Mouse (Mus musculus): ENCODE data around the gene Galnt7. TPM values are rescaled to one million over a fixed set of nuclear protein-coding genes. Genes with fewer than 3 reads are reported as not detected.

Gene Galnt7
- polyA plus RNA-seq, 2 experiments = 2.5 to 4.4 TPM

DNA sequence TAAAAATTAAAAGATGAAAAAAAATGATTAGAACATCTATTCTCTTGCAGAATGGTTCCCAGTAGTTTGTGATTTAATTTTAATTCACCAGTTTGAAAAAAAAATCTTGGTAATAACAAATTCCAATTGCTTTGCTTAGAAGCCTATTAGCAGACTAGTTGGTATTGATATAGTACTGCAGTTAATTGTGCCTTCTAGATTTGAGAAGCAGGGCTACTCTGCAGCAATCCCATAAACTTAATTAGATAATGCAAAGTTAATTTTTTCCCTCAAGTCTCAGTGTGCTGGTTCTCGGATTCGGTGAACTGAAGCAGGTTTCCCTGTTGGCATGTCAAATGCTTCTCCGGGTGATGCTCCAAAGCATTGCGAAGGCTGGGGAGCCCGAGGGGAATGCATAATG, 10.1 kb downstream of the Galnt7 start:
- Histone ChIP-seq H3K36me3 (replicated peaks; ENCODE audit: control insufficient read depth, insufficient read depth, low read depth) (no peaks in the 10 kb centered on the region), H3K4me2 (ENCODE audit: low read depth) (no peak overlapping the region), H3K4me3 (ENCODE audit: insufficient read depth in 1 of 2, low read depth in 2 of 2, low read length in 2 of 2) (no peak overlapping the region), H3K9ac (replicated peaks) (no peak overlapping the region), H3K27me3 (ENCODE audit: control insufficient read depth, insufficient read depth, low read length) (no peaks in the 10 kb centered on the region), H3K27ac (no peak overlapping the region), H3K4me1 (replicated peaks; ENCODE audit: control insufficient read depth in 2 of 2, insufficient read depth in 2 of 2, low read length in 1 of 2) (peaks cover 0 to 13% of the 10 kb centered on the region in 2 experiments; a peak in 2 of 4 replicates), H3K9me3 (ENCODE audit: control insufficient read depth, low read length) (no peaks in the 10 kb centered on the region)
- DNase-seq (ENCODE audit: low read depth in 3 of 3, low spot score in 3 of 3) = no peak
- WGBS (ENCODE audit: insufficient replicate concordance) = 62% methylated on average over 5 of the region's 5 CpGs
- ATAC-seq (ENCODE audit: insufficient read depth) = no peak
- no peak for TF ChIP-seq CTCF (IDR thresholded peaks at IDR 0.05; ENCODE audit: low read depth)
- TF ChIP-seq EP300 (IDR thresholded peaks at IDR 0.05; ENCODE audit: low read depth) = no peak

DNA sequence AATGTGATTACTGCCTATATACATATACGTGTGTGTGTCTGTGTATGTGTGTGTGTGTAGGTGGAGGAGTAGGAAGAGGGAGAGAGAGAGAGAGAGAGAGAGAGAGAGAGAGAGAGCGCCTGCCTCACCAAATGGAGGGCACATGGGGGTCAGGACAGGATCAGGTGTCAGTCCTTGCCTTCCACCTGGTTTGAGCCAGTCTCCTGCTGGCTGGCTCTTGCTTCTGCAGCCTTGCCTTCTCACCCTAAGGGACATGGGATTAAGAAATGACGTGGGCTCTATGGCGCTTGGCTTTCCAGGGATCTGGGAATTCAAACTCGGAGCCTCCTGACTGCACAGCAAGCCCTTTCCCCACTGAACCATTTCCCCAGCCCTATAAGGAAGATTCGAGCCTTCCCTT, 13.9 kb downstream of the Galnt7 start:
- H3K9ac ChIP-seq (replicated peaks) = no peak overlapping the region
- WGBS (ENCODE audit: insufficient replicate concordance) = 61% methylated on average over 6 of the region's 6 CpGs
- peaks cover 0 to 12% of the 10 kb centered on the region in 2 experiments; a peak in 2 of 4 replicates for H3K4me1 ChIP-seq (replicated peaks; ENCODE audit: control insufficient read depth in 2 of 2, insufficient read depth in 2 of 2, low read length in 1 of 2)
- H3K4me2 ChIP-seq (ENCODE audit: low read depth) = no peak overlapping the region
- H3K36me3 ChIP-seq (replicated peaks; ENCODE audit: control insufficient read depth, insufficient read depth, low read depth) = no peaks in the 10 kb centered on the region
- no peak overlapping the region for H3K27ac ChIP-seq
- TF ChIP-seq CTCF (IDR thresholded peaks at IDR 0.05; ENCODE audit: low read depth) = no peak
- no peak for TF ChIP-seq EP300 (IDR thresholded peaks at IDR 0.05; ENCODE audit: low read depth)
- H3K4me3 ChIP-seq (ENCODE audit: insufficient read depth in 1 of 2, low read depth in 2 of 2, low read length in 2 of 2) = no peak overlapping the region
- no peaks in the 10 kb centered on the region for H3K27me3 ChIP-seq (ENCODE audit: control insufficient read depth, insufficient read depth, low read length)
- DNase-seq (ENCODE audit: low read depth in 3 of 3, low spot score in 3 of 3) (no peak), ATAC-seq (ENCODE audit: insufficient read depth) (no peak)
- no peaks in the 10 kb centered on the region for H3K9me3 ChIP-seq (ENCODE audit: control insufficient read depth, low read length)

DNA sequence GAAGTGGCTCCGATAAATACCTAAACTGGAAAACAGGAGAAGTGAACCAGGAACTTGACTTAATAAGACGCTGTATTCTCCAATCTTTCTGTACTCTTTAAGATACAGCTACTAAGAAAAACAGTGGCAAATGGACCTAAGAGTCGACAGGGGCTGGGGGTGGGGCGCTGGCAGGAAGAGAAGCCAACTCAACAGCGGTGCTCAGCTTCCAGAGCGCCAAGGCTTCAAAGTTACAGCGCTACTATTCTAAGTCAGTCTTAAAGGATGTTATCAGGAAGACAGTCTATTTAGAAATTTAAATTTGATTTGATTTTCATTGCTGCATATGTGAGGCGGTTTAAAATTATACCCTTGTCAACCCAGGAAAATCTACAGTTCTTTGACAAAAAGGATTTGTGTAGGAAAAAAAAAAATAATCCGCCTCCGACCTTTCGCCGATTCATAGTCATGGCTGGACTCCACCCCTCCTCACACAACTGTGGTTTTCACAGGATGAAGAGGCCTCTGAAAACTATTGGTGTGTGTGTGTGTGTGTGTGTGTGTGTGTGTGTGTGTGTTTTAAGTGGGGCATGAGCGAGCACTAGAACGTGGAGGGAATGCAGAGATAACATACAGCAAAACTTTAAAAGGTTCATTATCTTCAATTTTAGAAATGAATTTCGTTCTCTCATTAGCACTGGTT, 15.1 kb downstream of the Galnt7 start:
- WGBS (ENCODE audit: insufficient replicate concordance) = 34% methylated on average over 15 of the region's 15 CpGs
- Histone ChIP-seq H3K4me1 (replicated peaks; ENCODE audit: control insufficient read depth in 2 of 2, insufficient read depth in 2 of 2, low read length in 1 of 2) (peaks cover 0 to 12% of the 10 kb centered on the region in 2 experiments; a peak in 2 of 4 replicates), H3K9ac (replicated peaks) (no peak overlapping the region), H3K4me2 (ENCODE audit: low read depth) (peak overlapping the region; percentile 36), H3K27me3 (ENCODE audit: control insufficient read depth, insufficient read depth, low read length) (no peaks in the 10 kb centered on the region), H3K36me3 (replicated peaks; ENCODE audit: control insufficient read depth, insufficient read depth, low read depth) (no peaks in the 10 kb centered on the region), H3K27ac (no peak overlapping the region), H3K4me3 (ENCODE audit: insufficient read depth in 1 of 2, low read depth in 2 of 2, low read length in 2 of 2) (no peak overlapping the region), H3K9me3 (ENCODE audit: control insufficient read depth, low read length) (no peaks in the 10 kb centered on the region)
- ATAC-seq (ENCODE audit: insufficient read depth) (no peak), DNase-seq (ENCODE audit: low read depth in 3 of 3, low spot score in 3 of 3) (no peak)
- TF ChIP-seq CTCF (IDR thresholded peaks at IDR 0.05; ENCODE audit: low read depth) = no peak
- TF ChIP-seq EP300 (IDR thresholded peaks at IDR 0.05; ENCODE audit: low read depth) = no peak

DNA sequence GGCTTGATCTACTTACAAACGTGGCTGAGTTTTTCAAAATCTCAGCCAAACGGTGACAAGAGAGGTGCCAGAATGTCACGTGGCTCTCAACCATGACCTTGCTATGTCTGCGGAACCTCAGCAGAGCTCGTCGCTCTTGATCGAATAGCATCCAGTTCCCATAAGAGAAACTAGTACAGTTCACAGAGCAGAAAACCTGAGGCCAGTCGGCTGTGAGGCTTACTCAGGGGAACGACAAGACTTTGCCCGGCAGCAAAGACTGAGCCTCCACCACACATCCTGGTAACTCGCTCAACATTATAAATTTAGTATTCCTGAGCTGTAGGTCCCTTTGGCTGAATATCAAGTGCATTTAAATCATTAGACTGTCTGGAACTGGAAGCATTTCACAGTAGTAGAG, 16.1 kb downstream of the Galnt7 start:
- Histone ChIP-seq H3K27ac (no peak overlapping the region), H3K9ac (replicated peaks) (no peak overlapping the region), H3K27me3 (ENCODE audit: control insufficient read depth, insufficient read depth, low read length) (no peaks in the 10 kb centered on the region), H3K4me2 (ENCODE audit: low read depth) (no peak overlapping the region), H3K36me3 (replicated peaks; ENCODE audit: control insufficient read depth, insufficient read depth, low read depth) (no peaks in the 10 kb centered on the region), H3K4me3 (ENCODE audit: insufficient read depth in 1 of 2, low read depth in 2 of 2, low read length in 2 of 2) (no peak overlapping the region), H3K4me1 (replicated peaks; ENCODE audit: control insufficient read depth in 2 of 2, insufficient read depth in 2 of 2, low read length in 1 of 2) (peaks cover 0 to 12% of the 10 kb centered on the region in 2 experiments; a peak in 2 of 4 replicates), H3K9me3 (ENCODE audit: control insufficient read depth, low read length) (no peaks in the 10 kb centered on the region)
- ATAC-seq (ENCODE audit: insufficient read depth) (no peak), DNase-seq (ENCODE audit: low read depth in 3 of 3, low spot score in 3 of 3) (no peak)
- TF ChIP-seq CTCF (IDR thresholded peaks at IDR 0.05; ENCODE audit: low read depth) (no peak), EP300 (IDR thresholded peaks at IDR 0.05; ENCODE audit: low read depth) (no peak)
- WGBS (ENCODE audit: insufficient replicate concordance) = 54% methylated on average over 11 of the region's 11 CpGs

DNA sequence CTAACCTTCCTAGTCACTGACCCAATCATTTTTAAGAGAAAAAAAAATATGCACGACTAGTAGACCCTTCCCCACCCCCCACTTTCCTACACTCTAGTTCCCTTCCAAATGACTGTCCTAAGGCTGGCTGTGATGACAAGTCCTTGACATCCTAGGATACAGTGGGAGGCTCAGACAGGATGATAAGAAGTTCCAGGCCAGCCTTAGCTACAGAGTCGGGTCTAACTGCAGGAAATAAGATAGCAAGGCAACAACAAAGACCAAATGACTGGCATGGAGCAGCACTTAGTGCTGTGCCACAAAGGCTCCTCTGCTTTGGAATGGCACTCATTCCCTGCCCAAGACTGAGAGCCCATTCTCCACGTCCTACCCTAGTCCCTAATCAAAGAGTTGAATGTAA, 16.6 kb downstream of the Galnt7 start:
- Histone ChIP-seq H3K9me3 (ENCODE audit: control insufficient read depth, low read length) (no peaks in the 10 kb centered on the region), H3K27me3 (ENCODE audit: control insufficient read depth, insufficient read depth, low read length) (no peaks in the 10 kb centered on the region), H3K36me3 (replicated peaks; ENCODE audit: control insufficient read depth, insufficient read depth, low read depth) (no peaks in the 10 kb centered on the region), H3K4me3 (ENCODE audit: insufficient read depth in 1 of 2, low read depth in 2 of 2, low read length in 2 of 2) (no peak overlapping the region), H3K4me2 (ENCODE audit: low read depth) (no peak overlapping the region), H3K9ac (replicated peaks) (no peak overlapping the region), H3K27ac (no peak overlapping the region), H3K4me1 (replicated peaks; ENCODE audit: control insufficient read depth in 2 of 2, insufficient read depth in 2 of 2, low read length in 1 of 2) (peaks cover 0 to 12% of the 10 kb centered on the region in 2 experiments; a peak in 2 of 4 replicates)
- WGBS (ENCODE audit: insufficient replicate concordance) = 23% methylated on average over 3 of the region's 3 CpGs
- no peak for TF ChIP-seq CTCF (IDR thresholded peaks at IDR 0.05; ENCODE audit: low read depth)
- TF ChIP-seq EP300 (IDR thresholded peaks at IDR 0.05; ENCODE audit: low read depth) = no peak
- ATAC-seq (ENCODE audit: insufficient read depth) (no peak), DNase-seq (ENCODE audit: low read depth in 3 of 3, low spot score in 3 of 3) (no peak)
